Mouse (Mus musculus) heart, postnatal 0 days (tissue): ENCODE results near the gene Pofut1.

ENCODE experiments used
- CTCF ChIP-seq: IDR thresholded peaks from 2 replicates; pipeline ENCODE4 v1.5.1; 2016; ENCODE audit warnings: antibody characterized with exemption, control low read depth, low read depth
- EP300 ChIP-seq: IDR thresholded peaks from 2 replicates; pipeline ENCODE4 v1.6.1; 2016; ENCODE audit warnings: antibody characterized with exemption, low read depth

GRCm38 (mm10) chr2:153312884-153313283 is 71.6 kb downstream of the Pofut1 start:
- TF ChIP-seq EP300 (no peak), CTCF (no peak)
